Mouse (Mus musculus): Measurements from ENCODE around the gene Krit1. TPM values are rescaled to one million over a fixed set of nuclear protein-coding genes. Genes with fewer than 3 reads are reported as not detected.
A peak's percentile ranks its signal among the peaks of the same experiment; 100 is the strongest.
"Not testable (repeated sequence)": the region's sequence is repeated elsewhere in the genome, so short reads cannot be mapped to it uniquely, and the experiment has no call there.

Krit1 gene
- total RNA-seq, 4 experiments from 2014 or later = 27.5 to 32.2 (median 31.1) TPM

DNA sequence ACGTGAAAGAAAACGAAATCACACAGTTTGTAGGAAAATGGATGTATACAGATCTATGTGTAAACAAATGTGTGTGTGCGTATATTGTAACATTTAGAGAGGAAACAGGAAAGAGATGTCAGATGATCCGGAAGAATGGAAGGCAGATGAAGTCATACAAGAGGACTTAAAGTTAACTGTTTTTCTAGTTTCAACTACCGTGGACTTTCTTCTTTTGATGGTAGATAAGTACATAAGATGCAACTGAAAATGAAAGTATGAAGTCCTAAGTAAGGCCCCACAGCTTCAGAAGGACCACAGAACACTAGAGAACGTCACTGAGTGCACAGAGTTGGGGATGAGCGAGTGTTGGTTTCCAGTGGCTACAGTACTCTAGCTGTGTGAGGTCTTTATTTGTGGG, 83.9 kb downstream of the Krit1 start:
- not testable (repeated sequence) for DNase-seq (ENCODE audit: low spot score)

DNA sequence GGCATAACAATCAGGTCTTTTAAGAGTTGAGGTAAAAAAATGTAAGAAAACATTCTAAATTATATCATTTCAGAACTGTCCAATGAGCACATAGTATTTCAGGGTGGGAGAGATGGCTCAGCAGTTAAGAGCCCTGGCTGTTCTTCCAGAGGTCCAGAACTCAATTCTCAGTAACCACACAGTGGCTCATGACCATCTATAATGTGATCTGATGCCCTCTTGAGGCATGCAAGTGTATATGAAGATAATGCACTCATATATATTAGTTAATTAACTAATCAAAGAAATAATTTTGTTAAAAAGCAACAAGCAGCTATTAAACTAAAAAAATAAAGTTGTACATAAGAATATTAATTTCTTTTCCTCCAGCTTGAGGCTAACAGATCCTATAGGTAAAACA, 86.2 kb downstream of the Krit1 start:
- no peak for DNase-seq (ENCODE audit: low spot score)

DNA sequence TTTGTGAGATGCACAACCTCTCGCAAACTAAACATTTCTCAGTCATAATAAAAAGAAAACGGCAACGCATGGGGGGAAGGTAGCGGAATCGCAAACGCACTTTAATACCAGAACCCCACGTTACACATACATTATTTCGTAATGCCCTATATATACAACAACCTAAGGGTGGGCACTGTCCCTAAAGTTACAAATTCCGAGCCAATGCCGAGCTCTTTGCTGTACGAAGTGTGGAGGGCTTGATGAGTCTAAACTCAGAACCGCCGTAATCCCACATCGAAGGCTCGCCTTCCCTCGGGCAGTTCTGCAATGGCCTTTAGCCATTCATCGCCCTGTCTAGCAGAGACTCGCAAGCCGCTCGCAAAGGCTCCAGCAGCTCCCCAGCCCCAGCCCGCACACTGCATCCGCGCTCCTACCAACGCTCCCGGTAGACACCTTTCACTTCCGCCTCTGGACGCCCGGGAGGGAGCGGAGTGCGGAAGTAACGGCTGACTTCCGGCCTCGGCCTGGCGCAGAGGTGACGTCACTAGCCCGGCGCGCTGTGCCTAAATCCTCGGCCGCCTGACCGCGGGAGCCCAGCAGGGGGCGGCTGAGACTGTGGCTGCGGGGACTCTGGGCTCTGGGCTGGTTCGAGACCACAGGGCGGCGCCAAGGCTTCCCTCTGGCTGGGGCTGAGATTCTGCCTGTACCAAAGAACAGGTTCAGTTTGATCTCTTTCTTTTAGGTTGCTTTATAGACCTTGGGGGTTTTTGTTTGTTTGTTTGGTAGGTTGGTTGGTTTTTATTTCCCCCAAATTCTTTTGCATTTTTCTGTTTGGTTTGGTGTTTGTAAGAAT, 90.7 kb downstream of the Krit1 start, which contains the start of gene Mterf1a:
Gene Mterf1a, minus strand, starts transcription at position 475 of the 835 bp plus-strand sequence.
- peak; percentile 11 for DNase-seq (ENCODE audit: low spot score)

DNA sequence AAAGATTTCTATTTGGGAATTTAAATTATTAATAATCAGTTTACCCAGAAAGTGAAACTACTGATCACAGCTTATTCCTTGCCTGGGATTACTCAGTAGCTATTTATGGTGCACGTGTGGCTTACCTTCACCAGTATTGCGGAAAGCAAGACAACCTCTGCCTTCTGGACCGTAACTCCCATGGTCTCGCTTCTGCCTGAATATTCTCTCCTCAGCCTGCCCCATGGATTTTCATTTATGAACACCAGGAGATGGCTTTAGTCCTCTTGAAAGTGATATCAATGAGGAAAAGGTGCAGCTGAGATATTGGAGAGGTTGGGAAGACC, 91.3 kb downstream of the Krit1 start:
- not testable (repeated sequence) for DNase-seq (ENCODE audit: low spot score)

Other genes starting within 250 kb of the Krit1 start
- 1 to 10 TPM; 1.0 to 2.6 (median 2.1) TPM for gene 1700109H08Rik, start 231.6 kb upstream of the Krit1 start, total RNA-seq (2022)
- gene Pex1, start 207.1 kb upstream of the Krit1 start, total RNA-seq (2022) = 1 to 10 TPM; 8.1 to 9.9 (median 8.7) TPM
- gene Rbm48, start 206.6 kb upstream of the Krit1 start, total RNA-seq (2022) = 1 to 10 TPM; 3.8 to 7.9 (median 4.7) TPM
- gene Tmbim7, start 152.0 kb upstream of the Krit1 start, total RNA-seq (2022) = not detected
- 10 to 100 TPM; 85.9 to 93.7 (median 90.6) TPM for gene Gatad1, start 146.0 kb upstream of the Krit1 start, total RNA-seq (2022)
- gene Ankib1, start 259 bp upstream of the Krit1 start, total RNA-seq (2022) = 10 to 100 TPM; 19.1 to 25.8 (median 23.2) TPM
- under 1 TPM in 2 of 4 experiments, not detected in 2; 0.12 to 0.19 TPM for gene Lrrd1, start 42.0 kb downstream of the Krit1 start, total RNA-seq (2022)
- 1 to 10 TPM; 3.1 to 3.6 (median 3.2) TPM for gene Mterf1a, start 90.7 kb downstream of the Krit1 start, total RNA-seq (2022)
- gene Akap9, start 124.9 kb downstream of the Krit1 start, total RNA-seq (2022) = 10 to 100 TPM; 40.7 to 52.6 (median 49.2) TPM